Mouse (Mus musculus) intestine, embryonic 16.5 days (tissue): ENCODE results near the gene Qrich2. TPM values are rescaled to one million over a fixed set of nuclear protein-coding genes. Genes with fewer than 3 reads are reported as not detected.
A peak's percentile ranks its signal among the peaks of the same experiment; 100 is the strongest.

Source experiments
- ATAC-seq: fragments of 200-750 bp; cut with Nextera tagmentation; 2 replicates; pipeline ENCODE4 v1.8.0; 2017; ENCODE audit warnings: moderate TSS enrichment, moderate library complexity
- H3K27ac ChIP-seq: fragments of 300-500 bp; sonication (generic); 2 replicates; pipeline ENCODE4 v1.5.1; 2014; ENCODE audit warnings: mild to moderate bottlenecking, low read length
- H3K27me3 ChIP-seq: fragments of 300-500 bp; sonication (generic); replicated peaks from 2 replicates; pipeline ENCODE4 v1.6.1; 2014; ENCODE audit warnings: low read length, control low read depth, mixed read lengths; ENCODE audit not compliant: control insufficient read depth, insufficient read depth
- H3K36me3 ChIP-seq: fragments of 300-500 bp; sonication (generic); 2 replicates; pipeline ENCODE4 v1.6.1; 2014; ENCODE audit warnings: low read length, control low read depth; ENCODE audit not compliant: control insufficient read depth, insufficient read depth
- H3K4me1 ChIP-seq: fragments of 300-500 bp; sonication (generic); 2 replicates; pipeline ENCODE4 v1.6.1; 2014; ENCODE audit warnings: low read length, control low read depth, mixed read lengths; ENCODE audit not compliant: control insufficient read depth, insufficient read depth
- H3K4me2 ChIP-seq: fragments of 300-500 bp; sonication (generic); 2 replicates; pipeline ENCODE4 v1.6.1; 2014; ENCODE audit warnings: low read depth, low read length, control low read depth
- H3K4me3 ChIP-seq: fragments of 300-500 bp; sonication (generic); 2 replicates; pipeline ENCODE4 v1.5.1; 2014; ENCODE audit warnings: mild to moderate bottlenecking, low read length
- H3K9ac ChIP-seq: fragments of 300-500 bp; sonication (generic); 2 replicates; pipeline ENCODE4 v1.6.1; 2014; ENCODE audit warnings: low read depth, low read length
- H3K9me3 ChIP-seq: fragments of 300-500 bp; sonication (generic); 2 replicates; pipeline ENCODE4 v1.6.1; 2016; ENCODE audit warnings: low read length, control low read depth; ENCODE audit not compliant: control insufficient read depth
- WGBS: fragments of 180-500 bp; shearing (Covaris S2); extraction: QIAGEN DNeasy Blood & Tissue Kit; methylation state at CpG from one replicate; pipeline ENCODE4 v1.1.7; 2014; 5-methylcytosine and 5-hydroxymethylcytosine counted together
- polyA plus RNA-seq: library from polyadenylated mRNA; unstranded; fragments of >200 nt; fragmentation: Nextera tagmentation; extraction: Ambion mirVana; gene quantifications from 2 replicates; pipeline ENCODE4 v1.2.1, GENCODE M21; 2015

Gene Qrich2
- polyA plus RNA-seq, 1 experiment from 2014 or later, result 0.39 TPM

DNA sequence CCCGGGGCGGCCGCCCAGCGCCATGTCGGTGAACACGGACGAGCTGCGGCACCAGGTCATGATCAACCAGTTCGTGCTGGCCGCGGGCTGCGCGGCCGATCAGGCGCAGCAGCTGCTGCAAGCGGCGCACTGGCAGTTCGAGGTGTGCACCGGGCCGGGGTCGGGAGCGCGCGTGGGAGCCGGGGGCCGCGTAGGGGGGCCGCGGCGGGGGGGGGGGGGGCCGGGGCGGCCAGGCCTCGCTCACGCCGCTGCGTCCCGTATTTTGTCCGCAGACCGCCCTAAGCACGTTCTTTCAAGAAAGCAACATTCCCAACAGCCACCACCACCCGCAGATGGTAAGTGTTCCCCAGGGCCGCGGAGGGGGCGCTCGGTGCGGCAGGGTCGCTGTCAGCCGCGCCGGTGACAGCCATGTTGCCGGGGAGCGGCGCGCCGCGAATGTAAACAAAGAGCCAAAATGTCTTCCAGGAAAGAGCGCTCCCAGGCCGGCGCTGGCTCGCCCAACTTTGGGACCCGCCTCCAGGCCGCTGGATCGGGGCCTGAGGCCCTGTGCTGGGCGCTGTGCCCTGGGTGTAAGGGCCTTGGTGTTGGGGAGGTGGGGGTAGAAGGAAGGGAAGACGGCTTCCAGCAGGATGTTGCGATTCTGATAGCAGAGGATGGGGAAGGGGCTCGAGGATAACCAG, 31.6 kb downstream of the Qrich2 start:
- Histone ChIP-seq H3K27me3 (no peaks in the 10 kb centered on the region), H3K36me3 (no peaks in the 10 kb centered on the region; the same call in 1 of the 2 replicates), H3K4me3 (peak overlapping the region; percentile 89), H3K27ac (peak overlapping the region; percentile 97), H3K9me3 (no peaks in the 10 kb centered on the region), H3K4me2 (peak overlapping the region; percentile 82), H3K9ac (peak overlapping the region; percentile 94), H3K4me1 (peaks cover 34% of the 10 kb centered on the region)
- ATAC-seq, result no peak
- under 1% methylated on average over 31 of the region's 67 CpGs for WGBS

DNA sequence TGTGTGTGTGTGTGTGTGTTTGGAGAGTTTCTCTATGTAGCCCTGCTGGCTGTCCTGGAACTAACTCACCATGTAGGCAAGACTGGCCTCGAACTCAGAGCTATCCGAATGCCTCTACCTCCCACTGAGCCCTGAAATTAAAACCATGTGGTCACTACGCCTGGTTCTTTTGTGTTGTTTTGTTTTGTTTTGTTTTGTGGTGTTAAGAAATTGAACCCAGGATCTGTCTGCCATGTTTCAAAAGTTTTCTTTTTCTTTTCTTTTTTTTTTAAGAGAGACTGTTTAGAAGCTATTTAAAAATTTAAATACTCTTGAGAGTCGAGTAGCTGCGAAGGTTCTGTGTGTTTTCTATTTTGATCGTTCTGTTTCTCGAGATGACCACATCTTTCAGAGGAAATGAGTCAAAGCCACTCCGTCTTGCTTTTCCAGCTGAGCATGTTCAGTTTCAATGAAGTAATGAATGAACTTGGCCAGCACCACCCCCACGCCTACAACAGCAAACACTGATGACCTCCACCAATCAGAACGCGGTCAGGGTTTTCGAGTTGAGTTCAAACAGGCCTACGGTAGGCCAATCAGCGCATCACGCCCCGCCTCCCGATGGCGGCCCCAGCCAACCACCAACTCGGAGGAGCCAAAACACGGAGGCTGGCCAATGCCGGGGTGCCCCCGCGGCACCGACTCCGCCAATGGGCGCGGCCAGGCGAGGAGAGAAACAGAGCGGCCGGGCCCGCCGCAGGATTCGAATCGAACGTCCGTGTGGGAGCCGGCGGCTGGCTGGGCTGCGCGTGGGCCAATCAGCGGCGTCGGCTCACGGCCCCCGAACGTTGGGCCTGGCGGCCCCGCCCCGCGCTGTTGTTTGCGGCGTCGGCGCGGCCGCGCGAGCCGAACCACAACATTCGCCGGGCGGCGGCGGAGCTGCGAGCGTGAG, 32.4 kb downstream of the Qrich2 start, which contains the start of gene Ubald2:
Gene Ubald2 (plus strand): TSS at position 739 of the 931 bp plus-strand sequence.
- no peaks in the 10 kb centered on the region for H3K27me3 ChIP-seq
- H3K9me3 ChIP-seq, result no peaks in the 10 kb centered on the region
- H3K4me1 ChIP-seq, result peaks cover 34% of the 10 kb centered on the region
- peak within 1 kb of the TSS; percentile 97 for H3K27ac ChIP-seq
- H3K4me2 ChIP-seq, result peak within 1 kb of the TSS; percentile 82
- ATAC-seq, result peak; percentile 88
- no peaks in the 10 kb centered on the region; the same call in 1 of the 2 replicates for H3K36me3 ChIP-seq
- peak within 1 kb of the TSS; percentile 94 for H3K9ac ChIP-seq
- WGBS, result 3% methylated on average over 66 of the region's 66 CpGs
- H3K4me3 ChIP-seq, result peak within 1 kb of the TSS; percentile 89

DNA sequence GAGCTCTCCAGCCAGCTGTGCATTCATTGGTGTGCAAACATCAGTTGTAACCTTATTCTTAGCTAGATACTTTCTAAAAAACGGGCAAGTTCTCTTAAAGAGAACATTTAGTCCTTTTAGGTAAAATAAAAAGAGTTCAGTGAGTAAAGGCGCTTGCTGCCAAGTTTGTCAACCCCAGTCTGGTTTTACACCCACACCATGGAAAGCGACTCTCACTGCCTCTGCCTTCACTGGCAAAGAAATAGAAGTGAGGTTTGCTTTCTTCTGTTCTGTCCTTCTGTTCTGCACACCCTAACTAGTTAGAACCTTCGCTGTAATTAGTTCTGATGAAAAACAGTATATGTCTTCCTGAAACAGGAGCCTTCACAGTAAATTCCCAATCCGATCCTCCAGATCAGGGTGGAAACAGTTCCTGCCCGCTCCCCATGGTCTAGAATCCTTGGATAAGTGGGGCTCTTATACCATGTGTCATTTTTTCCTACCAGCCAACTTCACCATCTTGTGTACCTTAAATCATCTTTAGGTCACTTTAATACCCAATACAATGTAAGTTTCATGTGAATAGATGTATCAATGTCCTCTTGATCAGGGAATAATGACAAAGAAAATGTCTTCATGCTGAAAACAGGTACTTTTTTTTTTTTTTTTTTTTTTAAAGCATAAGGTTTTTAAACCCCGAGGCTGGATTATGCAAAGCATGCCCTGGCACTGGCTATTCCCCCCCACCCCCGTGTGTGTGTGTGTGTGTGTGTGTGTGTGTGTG, 33.3 kb downstream of the Qrich2 start:
- H3K4me2 ChIP-seq, result no peak overlapping the region
- 0 out of 2 replicates have a peak overlapping the region, but pooled peaks have one; percentile 38 for H3K9ac ChIP-seq
- H3K27ac ChIP-seq, result peak overlapping the region; percentile 96
- H3K4me1 ChIP-seq, result peaks cover 36% of the 10 kb centered on the region
- no peaks in the 10 kb centered on the region; the same call in 1 of the 2 replicates for H3K36me3 ChIP-seq
- WGBS, result 59% methylated on average over 8 of the region's 8 CpGs
- no peak overlapping the region for H3K4me3 ChIP-seq
- no peak for ATAC-seq
- no peaks in the 10 kb centered on the region for H3K27me3 ChIP-seq
- no peaks in the 10 kb centered on the region for H3K9me3 ChIP-seq

DNA sequence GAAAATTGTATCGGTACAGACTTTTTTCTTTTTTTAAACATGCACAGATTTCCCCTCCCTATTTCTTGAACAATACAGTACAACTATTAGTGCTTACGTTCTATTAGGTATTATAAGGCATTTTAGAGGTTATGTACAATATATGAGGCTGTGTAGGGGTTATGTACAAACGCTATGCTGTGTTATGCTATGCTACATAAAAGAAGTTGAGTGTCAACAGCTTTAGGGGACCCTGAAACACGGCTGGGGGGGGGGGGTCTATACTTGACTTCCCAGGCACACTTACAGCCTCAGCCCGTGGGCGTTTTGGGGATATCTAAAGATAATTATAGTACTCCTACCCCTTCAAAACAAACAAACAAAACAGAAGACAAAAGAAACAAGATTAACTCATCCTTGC, 33.9 kb downstream of the Qrich2 start:
- Histone ChIP-seq H3K4me1 (peaks cover 34% of the 10 kb centered on the region), H3K4me3 (no peak overlapping the region), H3K9ac (0 out of 2 replicates have a peak overlapping the region, but pooled peaks have one; percentile 38), H3K9me3 (no peaks in the 10 kb centered on the region), H3K36me3 (no peaks in the 10 kb centered on the region), H3K27me3 (no peaks in the 10 kb centered on the region), H3K4me2 (peak overlapping the region; percentile 27; the same call in 1 of the 2 replicates), H3K27ac (peak overlapping the region; percentile 96)
- 51% methylated on average over 6 of the region's 6 CpGs for WGBS
- no peak for ATAC-seq

DNA sequence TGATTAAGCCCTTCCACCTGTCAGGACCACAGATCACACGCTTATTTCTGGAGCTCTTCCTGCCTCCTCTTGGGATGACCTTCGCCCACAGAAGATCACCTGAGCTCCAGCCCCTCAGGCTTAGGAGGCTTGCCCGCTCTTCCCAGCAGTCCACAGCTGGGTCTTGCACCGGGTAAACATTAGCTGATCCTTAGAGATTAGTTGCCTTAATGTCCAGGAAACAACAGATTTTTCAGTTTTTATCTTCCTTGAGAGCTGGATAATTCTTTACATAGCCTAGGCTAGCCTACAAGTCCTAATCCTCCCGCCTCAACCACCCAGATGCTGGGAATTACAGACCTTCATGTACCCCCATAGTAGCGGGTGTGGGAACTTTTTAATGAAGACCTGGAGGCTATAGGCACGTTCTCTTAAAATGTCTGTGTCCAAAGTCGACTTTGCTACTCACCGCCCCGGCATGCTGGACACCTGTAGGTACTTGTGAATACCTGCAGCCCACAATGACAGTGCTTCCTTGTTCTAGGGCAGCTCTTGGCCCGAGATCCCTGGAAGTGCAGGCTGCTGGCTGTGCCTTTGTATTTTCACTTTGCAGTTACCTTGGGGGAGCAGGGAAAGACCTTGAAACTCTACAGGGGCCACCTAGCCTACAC, 34.5 kb downstream of the Qrich2 start:
- WGBS, result 38% methylated on average over 11 of the region's 11 CpGs
- Histone ChIP-seq H3K9ac (peak overlapping the region; percentile 47), H3K4me2 (peak overlapping the region; percentile 27), H3K36me3 (no peaks in the 10 kb centered on the region), H3K4me1 (peaks cover 29% of the 10 kb centered on the region), H3K4me3 (peak overlapping the region; percentile 21), H3K9me3 (no peaks in the 10 kb centered on the region), H3K27ac (peak overlapping the region; percentile 96), H3K27me3 (no peaks in the 10 kb centered on the region)
- ATAC-seq, result peak; percentile 39

DNA sequence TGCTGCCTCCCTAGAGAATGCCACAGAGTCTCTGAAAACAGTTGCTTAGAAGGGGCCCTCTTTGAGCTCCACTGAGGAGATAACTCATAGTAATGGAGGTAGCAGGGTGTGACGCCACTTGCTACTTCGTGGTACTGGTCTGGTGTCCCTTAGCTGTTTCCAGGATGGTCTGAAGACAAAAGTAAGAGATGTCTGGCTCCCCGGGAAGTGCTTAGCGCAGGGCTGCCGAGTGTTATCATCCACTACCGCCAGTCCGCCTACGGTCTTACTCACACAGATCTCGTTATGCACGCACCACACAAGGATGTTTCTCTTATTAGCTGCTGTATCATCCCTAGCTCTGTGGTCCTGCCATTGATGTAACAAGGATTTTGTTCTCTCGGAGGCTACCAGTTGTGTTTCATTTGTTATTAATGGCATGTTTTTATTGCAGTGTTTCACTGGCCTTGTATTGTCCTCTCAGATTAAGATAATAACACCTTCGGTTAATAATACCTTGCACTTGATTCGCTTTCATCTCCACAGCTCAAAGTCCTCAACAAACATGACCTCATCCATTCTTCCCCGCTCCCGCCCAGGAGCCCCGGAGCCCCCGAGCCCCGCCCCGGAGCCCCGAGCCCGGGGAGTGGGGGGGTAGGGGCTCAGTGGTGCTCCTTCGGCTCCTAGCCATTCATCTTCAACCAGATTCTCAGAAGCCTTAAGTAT, 35.2 kb downstream of the Qrich2 start:
- no peaks in the 10 kb centered on the region for H3K27me3 ChIP-seq
- 27% methylated on average over 22 of the region's 22 CpGs for WGBS
- peak overlapping the region; percentile 47 for H3K9ac ChIP-seq
- H3K36me3 ChIP-seq, result no peaks in the 10 kb centered on the region
- peak overlapping the region; percentile 27; the same call in 1 of the 2 replicates for H3K4me2 ChIP-seq
- peaks cover 22% of the 10 kb centered on the region for H3K4me1 ChIP-seq
- H3K27ac ChIP-seq, result peak overlapping the region; percentile 96
- ATAC-seq, result peak; percentile 6
- peak overlapping the region; percentile 19 for H3K4me3 ChIP-seq
- no peaks in the 10 kb centered on the region for H3K9me3 ChIP-seq

DNA sequence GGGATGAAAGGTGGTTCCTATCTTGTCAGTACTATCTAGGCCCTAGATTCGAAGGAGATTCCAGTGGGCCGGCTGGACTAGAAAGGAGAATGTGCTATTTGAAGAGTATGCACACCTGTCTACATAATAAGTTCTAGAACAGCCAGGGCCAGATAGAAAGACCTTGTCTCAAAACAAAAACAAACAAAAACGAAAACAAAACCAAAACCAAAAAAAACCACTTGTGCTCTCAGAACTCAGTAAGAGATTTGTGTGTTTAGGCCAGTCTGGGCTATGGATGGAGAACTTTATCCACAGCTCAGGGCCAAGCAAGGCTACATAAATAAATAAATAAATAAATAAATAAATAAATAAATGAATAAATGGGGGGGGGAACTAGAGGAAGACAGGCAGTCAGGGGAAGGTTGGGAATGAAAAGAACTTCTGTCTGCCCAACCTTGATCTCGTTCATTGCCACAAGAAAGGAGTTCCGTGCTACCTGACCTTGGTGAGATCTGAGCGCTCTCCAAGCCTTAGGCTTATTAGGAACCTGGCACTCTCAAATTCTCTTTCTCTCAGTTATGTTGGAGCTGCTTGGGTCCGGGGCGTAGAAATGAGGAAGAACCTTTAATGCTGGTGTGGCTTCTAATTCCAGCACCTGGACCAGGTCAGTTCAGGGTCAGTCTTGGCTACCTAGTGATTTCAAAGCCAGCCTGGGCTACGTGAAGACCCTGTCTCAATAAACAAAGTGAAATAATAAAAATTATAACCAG, 36.0 kb downstream of the Qrich2 start:
- Histone ChIP-seq H3K27ac (peak overlapping the region; percentile 96), H3K36me3 (no peaks in the 10 kb centered on the region), H3K9ac (peak overlapping the region; percentile 37), H3K4me3 (no peak overlapping the region), H3K27me3 (no peaks in the 10 kb centered on the region), H3K4me2 (peak overlapping the region; percentile 27; the same call in 1 of the 2 replicates), H3K4me1 (peaks cover 17% of the 10 kb centered on the region; the same call in 1 of the 2 replicates), H3K9me3 (no peaks in the 10 kb centered on the region)
- WGBS, result 65% methylated on average over 9 of the region's 9 CpGs
- ATAC-seq, result no peak
